Mouse (Mus musculus) urinary bladder, postnatal 14 days (tissue): ENCODE data around the gene Lrmda.

Experiments used
- DNase-seq: peaks from one replicate; pipeline ENCODE4 v3.0.0; 2021; ENCODE audit warnings: low spot score

The Lrmda gene

DNA sequence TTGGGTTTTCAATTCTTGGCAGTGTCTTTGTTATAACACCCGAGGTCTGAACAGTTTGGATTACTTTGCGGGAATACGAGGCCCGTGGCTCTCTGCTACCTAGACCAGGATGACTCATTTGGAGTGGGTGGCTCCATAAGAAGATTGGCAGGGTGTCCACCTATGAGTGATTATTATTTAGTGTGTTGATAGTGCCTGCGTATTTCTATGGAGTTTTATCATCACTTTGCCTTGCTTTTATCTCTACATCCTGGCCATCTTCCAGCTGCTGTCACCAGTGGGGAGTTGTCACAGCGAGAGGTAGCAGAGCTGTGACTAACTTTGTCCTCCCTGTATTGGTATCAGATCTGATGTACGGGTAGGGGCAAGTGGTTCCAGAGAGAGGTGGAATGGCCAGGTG lies 393.7 kb downstream of the Lrmda start:
- DNase-seq = peak; percentile 26

GRCm38 (mm10) chr14:22417706-22418105 lies 398.2 kb downstream of the Lrmda start:
- DNase-seq = no peak

GRCm38 (mm10) chr14:22421668-22422067 lies 402.2 kb downstream of the Lrmda start:
- DNase-seq = no peak

DNA sequence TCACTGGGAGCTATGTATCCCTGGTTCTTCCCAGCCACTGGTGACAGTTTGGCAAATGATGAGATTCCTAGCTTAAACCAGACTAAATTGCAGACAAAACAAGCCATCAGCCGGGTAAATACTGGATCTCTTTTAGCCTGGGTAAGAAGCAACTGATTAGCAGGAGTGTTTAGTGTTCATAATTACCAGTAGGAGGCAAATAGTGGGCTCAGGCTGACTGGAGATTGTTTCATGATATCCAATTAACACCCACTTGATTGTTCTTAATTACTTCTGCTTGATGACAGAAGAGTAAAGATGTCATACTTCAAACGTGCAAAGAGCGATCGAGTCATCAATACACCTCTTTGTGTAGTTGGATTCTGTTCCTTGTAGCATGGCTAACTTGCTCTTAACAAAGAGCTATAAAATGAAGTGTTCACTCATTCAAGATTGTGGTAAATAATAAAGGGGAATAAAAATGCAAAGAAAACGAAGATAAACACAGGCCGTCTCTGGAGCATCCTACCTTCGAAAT lies 405.6 kb downstream of the Lrmda start:
- no peak for DNase-seq

GRCm38 (mm10) chr14:22435441-22435840 lies 415.9 kb downstream of the Lrmda start:
- no peak for DNase-seq

- DNase-seq = no peak
Measured at GRCm38 (mm10) chr14:22435860-22436377, 416.4 kb downstream of the Lrmda start.

- DNase-seq = no peak
Measured at GRCm38 (mm10) chr14:22440341-22440999, 421.0 kb downstream of the Lrmda start.

GRCm38 (mm10) chr14:22441859-22442447 lies 422.4 kb downstream of the Lrmda start:
- no peak for DNase-seq

- no peak for DNase-seq
Measured at GRCm38 (mm10) chr14:22442719-22443118, 423.2 kb downstream of the Lrmda start.

GRCm38 (mm10) chr14:22444541-22444940 lies 425.0 kb downstream of the Lrmda start:
- no peak for DNase-seq

GRCm38 (mm10) chr14:22445161-22445821 lies 425.8 kb downstream of the Lrmda start:
- peak; percentile 8 for DNase-seq

DNA sequence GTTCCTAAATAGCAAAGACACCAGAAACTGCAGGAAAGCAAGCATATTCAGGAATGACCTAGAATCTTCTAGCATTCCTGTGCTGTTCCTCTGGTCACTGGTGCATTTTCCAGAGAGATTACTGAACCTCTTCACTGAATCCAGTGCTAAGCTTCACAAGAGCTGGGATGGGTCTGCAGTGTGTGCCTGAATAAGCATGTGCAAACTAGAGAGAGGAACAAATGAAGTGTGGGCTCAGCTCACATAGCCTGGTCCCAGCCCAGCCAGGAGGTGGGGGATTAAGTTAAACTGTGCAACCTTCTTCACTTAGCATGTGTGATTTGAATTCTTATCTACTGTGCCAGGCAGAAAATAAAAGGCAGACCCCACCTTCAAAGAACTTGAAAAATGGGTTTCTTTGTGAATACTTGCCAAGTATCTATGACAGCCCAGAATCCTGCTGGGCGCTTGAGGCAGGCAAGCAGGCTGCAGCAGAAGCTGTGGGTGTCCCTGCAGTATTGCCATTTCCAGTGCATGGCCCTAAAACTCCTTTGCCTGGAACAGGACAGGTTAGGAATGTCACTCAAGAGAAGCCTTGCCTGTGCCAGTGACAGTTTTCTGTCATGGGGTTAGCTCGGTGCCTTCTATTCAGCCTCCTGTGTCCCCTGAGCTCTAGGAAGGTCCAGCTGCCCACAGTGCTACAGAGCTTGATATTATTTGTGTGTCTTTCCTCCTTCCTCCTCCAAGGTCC lies 426.5 kb downstream of the Lrmda start:
- DNase-seq = no peak

DNA sequence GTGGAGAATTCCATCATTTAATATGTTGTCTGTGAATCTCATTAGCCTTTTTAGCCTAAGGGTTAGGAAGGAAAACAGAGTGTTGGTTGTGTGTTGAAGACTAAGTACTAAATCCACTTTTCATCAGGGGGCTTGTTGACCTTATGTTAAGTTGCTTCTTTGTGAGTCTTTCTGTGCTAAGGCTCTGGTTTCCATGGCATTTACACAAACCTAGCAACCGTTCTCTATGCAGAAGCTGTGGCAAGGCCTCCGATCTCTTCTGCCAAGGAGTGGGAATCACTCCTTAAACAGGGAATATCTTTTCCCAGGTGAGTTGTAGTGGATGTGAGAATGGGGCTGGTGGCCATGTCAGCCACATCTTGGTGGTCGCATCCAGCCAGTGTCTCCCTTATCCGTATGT lies 432.1 kb downstream of the Lrmda start:
- no peak for DNase-seq

GRCm38 (mm10) chr14:22464314-22464713 lies 444.8 kb downstream of the Lrmda start:
- DNase-seq = no peak

DNA sequence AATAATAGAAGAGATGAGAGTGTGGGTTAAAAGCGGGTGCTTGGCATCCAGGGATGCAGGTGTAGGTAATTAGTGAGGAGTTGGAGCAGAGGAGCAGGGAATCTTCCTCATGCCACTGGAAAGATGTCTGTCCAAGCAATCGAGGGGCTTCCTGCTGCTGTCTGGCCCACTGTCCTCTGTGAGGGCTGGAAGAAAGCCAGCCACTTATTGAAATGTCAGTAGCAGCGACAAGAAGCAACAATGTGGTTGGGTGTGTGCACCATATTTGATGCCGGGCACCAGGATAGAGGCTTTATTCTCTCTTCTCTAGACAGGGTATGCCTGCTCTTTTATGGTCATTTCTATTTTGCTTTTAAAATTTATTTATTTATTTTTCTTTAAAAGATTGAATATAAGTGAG lies 451.5 kb downstream of the Lrmda start:
- no peak for DNase-seq

- no peak for DNase-seq
Measured at GRCm38 (mm10) chr14:22473451-22473850, 453.9 kb downstream of the Lrmda start.

- DNase-seq = no peak
Measured at GRCm38 (mm10) chr14:22473991-22474390, 454.5 kb downstream of the Lrmda start.

DNA sequence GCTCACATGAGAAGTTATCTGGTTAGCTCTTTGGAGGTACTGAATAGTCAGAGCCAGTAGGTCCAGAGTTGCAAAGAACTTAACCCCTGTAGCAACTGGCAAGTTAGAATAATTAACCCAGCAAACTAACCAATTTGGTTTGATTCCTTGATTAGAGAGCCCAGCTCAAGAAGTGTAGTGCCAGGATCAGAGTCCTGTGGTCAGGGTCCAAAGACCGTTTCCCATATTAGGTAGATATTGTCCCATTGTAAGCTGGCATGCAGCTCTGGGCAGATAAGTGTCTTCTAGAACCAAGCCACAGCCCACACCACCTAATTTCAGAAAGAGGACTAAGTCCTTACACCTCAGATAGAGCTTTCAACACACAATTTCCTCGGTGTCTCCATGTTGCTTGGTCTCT lies 473.8 kb downstream of the Lrmda start:
- DNase-seq = no peak

DNA sequence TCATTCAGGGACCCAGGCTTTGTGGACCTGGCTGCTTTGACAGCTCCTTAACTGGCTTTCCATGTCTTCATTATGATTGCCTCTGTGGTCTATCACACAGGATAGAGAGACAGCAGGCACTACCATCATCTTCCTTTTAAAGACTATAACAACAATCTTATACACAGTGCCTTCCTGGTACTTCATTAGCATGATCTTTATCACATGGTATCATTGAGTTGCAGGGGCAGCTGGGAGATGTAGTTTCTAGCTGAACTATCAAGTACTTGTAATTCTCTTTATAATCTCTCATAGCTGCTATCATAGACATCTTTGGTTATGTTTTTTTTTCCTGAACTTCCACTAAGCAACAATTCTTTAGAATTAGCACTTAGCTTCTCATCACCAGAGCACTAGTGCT lies 474.8 kb downstream of the Lrmda start:
- no peak for DNase-seq

GRCm38 (mm10) chr14:22494866-22495265 lies 475.4 kb downstream of the Lrmda start:
- no peak for DNase-seq

DNA sequence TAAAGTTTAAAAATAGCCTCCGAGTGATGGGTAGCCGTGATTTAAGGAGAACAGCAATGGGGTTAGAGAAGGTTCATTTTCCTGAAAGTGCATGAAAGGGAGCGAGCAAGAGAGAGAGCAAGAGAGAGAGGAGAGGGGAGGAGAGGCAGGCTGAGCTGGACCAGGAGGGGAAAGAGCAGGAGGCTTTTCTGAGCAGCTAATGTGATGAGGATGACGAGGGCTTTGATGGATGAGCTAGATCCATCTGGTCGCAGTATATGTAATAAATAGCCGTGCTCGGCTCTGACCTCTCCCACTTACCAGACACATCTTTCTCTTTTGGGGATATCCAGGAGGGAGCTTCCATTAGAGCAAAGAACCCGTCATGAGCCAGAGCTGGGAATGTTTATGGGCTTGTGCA lies 475.8 kb downstream of the Lrmda start:
- DNase-seq = no peak

GRCm38 (mm10) chr14:22497636-22498131 lies 478.2 kb downstream of the Lrmda start:
- no peak for DNase-seq
